Mouse (Mus musculus): ENCODE measurements around the gene Sgo2a. TPM values are rescaled to one million over a fixed set of nuclear protein-coding genes. Genes with fewer than 3 reads are reported as not detected.

Gene Sgo2a
- polyA plus RNA-seq (2012) = 2.7 and 3.8 TPM in 2 replicates

DNA sequence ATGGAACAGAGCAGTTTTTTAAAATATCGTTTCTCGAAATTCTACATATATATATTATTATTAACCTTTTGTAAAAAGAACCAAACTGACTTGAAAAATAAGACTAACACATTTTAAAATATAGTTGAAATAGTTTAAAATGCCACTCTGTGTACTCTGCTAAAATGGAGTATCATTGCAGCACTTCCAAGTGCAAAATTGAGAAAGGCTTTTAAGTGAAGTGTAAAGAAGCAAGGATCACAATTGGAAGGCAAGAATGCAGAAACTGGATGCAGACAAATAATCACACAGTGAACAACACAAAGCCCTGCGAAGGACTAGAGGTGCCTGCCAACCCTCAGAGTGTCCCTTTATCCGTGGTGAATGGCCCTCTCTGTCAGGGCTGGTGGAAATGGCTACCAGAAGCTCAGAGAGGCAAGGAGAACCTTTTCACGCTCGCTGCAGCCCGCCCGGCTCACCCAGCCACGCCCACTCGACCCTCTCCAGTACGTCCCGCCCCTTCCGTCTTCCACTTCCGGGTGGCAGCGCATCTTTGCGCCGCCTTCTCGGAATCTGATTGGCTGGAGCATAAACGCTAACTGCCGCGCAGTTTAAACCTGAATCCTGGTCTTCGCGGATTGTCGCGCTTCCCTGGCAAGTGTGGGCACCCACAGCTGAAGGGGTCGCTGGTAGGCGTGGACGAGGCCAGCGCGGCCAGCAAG lies at the start of gene Sgo2a:
Gene Sgo2a (plus strand): TSS at position 540 of the 701 bp plus-strand sequence.
- TF ChIP-seq GATA1 (IDR thresholded peaks at IDR 0.05; ENCODE audit: low read length) = no peak

DNA sequence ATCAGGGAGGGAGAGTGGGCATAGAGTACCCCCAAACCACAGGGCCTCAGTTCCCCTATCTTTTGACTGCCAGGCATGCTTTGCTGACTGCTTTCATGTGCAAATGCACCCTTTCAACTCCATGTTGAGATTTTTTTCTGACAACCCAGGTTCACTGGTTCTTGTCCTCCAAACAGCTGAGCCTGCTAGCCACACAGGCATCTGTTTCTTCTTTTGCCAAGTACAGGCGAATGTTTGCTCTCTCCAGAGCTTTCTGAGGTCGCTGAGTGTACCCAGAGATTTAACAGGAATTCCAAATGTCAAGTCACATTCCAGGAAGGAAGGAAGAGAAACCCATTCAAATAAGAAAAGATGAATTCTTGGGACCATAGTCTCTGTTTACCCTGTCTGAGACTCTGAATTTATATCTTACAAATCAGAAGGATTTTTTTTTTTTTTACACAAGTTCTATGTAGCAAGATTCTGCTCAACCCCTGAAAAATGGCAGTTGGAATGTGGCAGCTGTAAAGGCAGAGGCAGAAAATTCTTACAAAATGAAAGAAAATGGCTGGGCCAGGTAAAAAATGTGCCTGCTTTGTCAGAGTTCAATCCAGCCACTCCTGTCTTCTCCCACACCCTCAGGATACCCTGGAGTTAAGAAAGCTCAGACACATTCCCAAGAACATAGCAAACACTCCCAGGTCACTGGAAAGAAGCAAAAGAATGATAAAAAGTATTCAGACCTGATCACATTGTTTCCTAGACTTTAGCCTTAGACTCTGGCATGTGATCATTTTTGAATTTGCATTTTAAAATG lies 48.0 kb upstream of the Sgo2a start:
- no peak for TF ChIP-seq GATA1 (IDR thresholded peaks at IDR 0.05; ENCODE audit: low read length)

DNA sequence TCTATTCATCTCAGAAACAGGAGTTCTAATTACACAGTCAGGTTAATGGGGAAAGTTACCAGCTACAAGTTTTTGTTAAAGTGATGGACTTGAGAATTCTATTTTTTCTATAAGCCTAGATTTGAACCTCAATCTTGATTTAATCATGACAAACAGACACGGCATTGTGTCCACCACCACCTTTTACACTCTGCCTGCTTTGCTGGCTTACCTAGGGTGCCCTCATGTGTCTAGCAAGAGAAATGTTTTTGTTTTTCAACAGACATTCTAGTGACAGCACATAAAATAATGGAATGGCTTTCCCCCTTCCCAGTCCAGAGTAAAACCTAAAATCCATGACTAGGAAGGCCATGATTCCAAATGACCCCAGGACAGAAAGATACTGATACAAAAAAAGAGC lies 46.6 kb upstream of the Sgo2a start:
- TF ChIP-seq GATA1 (IDR thresholded peaks at IDR 0.05; ENCODE audit: low read length) = no peak

DNA sequence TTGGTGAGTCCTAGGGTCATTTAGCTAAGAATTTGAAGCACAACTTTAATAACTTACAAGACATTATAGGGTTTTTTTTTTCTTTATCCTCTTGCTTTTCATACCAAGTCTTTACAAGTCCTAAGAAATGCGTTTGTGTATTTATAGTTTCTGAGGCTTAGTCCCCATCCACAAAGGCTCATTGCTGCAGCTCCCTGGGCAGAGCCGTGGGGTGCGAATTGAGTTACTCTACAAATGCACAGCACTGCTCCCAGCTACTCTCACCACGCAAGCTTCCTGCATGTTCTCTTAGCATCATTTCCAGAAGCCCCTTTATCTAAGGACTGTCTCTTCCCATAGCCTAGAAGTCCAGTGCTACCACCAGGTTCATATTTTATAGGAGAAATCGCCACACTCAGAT lies 46.1 kb upstream of the Sgo2a start:
- no peak for TF ChIP-seq GATA1 (IDR thresholded peaks at IDR 0.05; ENCODE audit: low read length)

DNA sequence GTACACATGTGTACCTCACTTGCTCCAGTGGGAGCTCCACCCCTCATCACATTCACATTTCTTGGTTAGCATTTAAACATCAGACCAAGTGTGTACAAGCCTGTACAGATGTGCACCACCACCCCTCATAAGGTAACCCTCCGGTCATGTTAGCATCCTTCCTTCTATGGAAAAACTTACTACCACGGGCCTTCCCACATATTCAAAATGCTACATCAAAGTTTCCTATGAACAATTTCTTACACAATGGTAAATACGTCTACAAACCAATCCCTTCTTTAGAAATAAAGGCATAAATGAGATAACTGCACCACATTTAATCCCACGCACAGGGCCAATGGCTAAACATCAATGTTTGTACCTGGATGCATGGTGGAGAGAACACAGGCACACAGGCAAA lies 43.3 kb upstream of the Sgo2a start:
- TF ChIP-seq GATA1 (IDR thresholded peaks at IDR 0.05; ENCODE audit: low read length) = no peak

DNA sequence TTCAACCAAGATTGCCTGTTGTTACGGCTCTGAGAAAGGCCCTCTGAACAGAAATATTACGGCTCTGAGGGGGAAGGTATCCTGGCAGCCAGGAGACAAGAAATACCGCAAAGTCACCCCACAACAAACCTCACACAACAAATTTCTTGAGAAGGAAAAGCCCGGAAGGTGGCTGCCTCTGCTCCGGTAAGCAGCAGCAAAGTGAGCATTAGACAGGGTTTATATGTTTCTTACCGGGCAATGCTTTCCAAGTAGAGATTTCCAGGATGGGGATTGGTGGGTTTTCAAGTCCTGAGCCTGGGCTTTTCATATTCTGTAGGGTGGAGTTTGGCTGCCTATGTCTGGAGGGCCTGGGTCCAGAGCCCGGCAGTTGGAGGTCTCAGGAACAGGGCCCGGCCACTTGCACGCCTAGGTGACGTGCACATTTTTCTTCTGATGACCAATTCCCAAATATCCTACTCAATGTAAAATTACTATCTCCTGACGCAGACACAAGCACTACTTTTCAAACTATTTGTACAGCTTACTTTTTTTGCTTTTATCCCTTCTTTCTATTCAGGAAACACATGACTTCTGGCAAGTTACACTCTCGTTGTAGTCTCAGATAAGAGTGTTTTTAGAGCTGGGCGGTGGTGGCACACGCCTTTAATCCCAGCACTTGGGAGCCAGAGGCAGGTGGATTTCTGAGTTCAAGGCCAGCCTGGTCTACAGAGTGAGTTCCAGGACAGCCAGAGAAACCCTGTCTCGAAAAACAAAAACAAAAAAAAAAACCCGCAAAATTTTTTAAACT lies 42.0 kb upstream of the Sgo2a start:
- no peak for TF ChIP-seq GATA1 (IDR thresholded peaks at IDR 0.05; ENCODE audit: low read length)

DNA sequence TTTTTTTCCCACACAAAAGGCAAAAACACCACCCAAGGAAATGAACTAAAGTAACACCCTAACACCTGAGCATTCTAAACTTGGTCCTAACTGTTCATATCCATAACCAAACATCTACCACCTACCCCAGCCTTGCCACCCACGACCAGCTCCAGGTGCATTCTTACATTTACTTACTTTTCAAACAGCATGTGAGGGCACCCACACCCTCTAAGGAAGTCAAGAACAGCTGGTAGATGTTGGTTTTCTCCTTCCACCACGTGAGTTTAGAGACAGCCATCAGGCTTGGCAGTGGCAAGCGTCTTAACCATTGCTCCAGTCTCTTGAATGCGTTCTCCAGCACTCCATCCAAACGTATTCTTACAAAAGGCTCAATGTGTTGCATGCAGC lies 41.4 kb upstream of the Sgo2a start:
- TF ChIP-seq GATA1 (IDR thresholded peaks at IDR 0.05; ENCODE audit: low read length) = no peak

DNA sequence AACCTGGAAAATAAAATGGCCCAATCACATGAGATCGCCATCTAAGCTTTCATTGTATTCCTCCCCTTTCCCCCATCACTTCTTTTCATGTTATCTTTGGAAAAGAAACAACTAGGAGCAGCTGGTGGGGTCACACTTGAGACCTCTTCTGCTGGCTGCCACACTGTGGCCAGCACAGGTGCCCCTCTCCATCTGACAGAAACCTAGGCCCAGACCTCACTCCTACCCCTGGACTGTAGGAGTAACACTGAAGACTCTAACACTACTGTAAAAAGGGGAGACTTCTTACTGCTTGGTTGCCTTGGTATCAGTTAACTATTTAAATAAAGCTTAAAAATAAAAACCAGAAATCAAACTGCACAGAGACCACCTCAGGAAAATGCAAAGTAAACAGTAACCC lies 40.0 kb upstream of the Sgo2a start:
- no peak for TF ChIP-seq GATA1 (IDR thresholded peaks at IDR 0.05; ENCODE audit: low read length)

DNA sequence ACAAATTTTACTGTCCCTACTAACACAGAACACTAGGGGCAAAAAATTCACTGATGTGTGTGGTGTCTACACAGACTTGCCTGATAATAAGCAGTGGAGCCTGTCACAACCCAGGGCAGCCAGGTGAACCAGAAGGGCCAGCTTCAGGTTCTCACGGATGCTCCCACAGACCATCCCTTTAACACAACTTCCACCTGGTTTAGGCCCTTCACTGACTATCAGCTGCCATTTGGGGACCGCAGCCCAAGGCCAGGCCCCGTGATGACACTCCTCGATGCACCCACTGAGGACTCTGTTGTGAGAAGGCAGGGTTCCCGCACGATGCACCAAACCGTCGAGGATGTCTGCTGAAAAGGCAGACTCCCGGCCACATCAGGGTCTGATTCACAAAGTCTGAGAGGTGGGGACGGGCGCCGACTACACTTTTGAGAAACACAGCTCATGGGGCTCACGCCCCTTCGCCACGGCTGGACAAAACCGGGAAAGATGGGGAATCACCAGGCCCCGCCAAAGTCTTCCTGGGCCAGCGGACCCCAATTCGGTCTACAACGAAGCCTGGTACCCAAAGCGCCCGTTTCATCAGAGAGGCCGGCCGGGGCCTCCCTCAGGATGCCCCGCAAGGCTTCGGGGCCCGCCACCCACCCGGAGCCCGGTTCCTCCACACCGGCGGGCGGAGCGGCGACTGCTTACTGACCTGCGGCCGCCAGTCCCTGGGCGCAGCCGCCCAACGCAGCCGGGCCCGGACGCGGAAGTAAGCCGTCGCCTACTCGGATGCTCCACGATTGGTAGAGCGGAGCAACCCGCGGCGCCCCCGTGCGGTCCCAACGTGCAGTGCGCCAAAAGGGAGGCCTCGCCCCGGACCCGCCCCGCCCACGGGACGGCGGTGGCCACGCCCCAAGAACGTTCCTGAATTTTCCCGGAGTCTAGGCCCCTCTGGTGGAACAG lies 26.2 kb upstream of the Sgo2a start:
- TF ChIP-seq GATA1 (IDR thresholded peaks at IDR 0.05; ENCODE audit: low read length) = no peak

DNA sequence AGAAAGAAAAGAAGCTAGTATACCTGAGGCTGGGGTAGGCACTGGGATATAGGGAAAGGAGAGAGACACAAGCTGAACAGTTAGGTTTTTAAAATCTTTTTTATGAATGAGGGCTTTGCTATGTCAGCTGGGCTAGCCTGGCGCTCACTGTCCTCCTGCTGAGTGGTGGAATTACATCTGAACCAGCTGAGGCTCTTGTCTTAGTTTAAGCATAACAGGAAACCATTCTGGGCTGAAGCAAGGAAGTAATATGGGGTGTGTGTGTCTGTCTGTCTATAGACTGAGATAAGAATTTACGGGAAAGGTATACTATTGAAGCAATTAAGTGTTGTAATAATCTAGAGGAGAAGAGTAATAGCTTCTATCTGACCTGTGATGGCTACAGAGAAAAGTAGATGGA lies 24.2 kb upstream of the Sgo2a start:
- no peak for TF ChIP-seq GATA1 (IDR thresholded peaks at IDR 0.05; ENCODE audit: low read length)

DNA sequence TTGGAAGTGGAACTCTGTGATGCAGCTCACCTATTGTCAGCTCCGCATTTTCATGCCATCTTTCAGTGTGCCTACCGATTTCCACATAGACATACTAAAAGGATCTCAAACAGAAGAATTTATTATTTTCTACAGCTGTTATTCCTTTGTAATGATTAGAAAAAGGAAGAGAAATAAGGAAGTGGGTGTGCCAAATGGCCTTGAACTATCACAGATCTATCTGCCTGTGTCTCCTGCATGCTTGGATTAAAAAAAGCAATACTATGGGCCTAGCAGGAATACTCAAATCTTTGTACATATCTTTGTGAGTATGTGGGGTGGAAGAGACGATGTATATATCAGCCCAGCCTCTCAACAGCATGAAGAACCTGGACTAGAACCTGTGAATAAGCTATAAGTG lies 18.9 kb upstream of the Sgo2a start:
- no peak for TF ChIP-seq GATA1 (IDR thresholded peaks at IDR 0.05; ENCODE audit: low read length)

DNA sequence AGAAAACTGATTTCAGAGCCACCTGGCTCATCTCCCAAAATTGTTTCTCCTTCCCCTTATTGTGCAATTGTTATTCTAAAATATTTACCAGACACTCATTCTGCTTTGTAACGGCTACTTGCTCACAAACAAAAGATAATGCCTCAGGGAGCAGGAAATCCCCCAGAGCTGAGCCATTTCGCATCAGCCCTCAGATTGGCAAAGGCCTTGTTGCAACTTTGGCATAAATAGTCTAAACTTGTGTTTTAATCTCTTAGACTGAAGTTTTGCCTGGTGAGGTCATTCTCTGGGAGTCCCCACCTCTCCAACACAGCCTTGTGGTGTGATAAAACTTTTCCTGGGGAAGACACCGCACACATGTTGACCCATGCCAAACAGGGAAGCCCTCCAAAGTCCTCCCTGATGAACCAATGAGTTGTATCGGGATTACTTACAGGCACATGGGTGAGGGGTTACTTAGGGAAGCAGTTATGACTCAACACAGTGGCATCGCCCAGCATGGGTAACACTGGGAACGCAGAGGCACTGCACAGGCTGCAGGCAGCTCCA lies 6.6 kb upstream of the Sgo2a start:
- TF ChIP-seq GATA1 (IDR thresholded peaks at IDR 0.05; ENCODE audit: low read length) = no peak

DNA sequence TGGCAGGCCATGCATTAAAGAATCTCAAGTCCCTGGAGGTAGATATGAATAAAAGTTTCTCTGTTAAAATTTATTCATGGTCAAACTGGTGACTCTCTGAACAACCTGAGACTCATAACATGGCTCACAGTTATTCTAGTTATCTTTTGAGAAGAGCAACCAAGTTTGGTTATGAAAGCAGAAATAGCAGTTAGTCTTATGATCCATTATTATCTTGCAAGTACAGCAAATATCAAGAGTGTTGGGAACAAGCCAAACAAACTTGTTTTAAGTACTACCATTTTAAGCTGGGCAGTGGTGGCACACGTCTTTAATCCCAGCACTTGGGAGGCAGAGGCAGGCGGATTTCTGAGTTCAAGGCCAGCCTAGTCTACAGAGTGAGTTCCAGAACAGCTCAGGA lies 4.5 kb upstream of the Sgo2a start:
- no peak for TF ChIP-seq GATA1 (IDR thresholded peaks at IDR 0.05; ENCODE audit: low read length)

DNA sequence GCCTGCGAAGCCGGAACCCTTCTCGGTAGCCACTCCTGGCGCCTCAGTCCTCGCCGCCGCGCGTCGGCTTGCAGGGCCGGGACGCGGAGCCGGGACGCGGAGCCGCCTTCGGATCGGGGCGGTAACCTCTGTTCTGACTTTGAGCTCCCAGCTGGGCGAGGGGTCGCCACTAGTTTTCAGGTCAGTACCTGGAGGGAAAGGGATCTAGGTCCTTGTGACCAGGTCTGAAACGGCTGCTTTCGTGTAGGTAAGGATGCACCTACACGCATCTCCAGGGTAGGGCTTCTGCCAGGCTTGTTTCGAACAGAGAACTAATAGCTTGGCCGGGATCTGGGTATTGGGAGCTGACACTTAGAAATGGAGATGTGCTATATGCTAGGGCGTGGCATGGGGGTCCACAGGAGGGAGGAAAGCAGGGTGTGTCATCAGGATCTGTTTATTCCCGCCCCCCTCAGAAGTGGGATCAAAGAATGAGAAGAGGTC lies 403 bp downstream of the Sgo2a start:
- TF ChIP-seq GATA1 (IDR thresholded peaks at IDR 0.05; ENCODE audit: low read length) = no peak

DNA sequence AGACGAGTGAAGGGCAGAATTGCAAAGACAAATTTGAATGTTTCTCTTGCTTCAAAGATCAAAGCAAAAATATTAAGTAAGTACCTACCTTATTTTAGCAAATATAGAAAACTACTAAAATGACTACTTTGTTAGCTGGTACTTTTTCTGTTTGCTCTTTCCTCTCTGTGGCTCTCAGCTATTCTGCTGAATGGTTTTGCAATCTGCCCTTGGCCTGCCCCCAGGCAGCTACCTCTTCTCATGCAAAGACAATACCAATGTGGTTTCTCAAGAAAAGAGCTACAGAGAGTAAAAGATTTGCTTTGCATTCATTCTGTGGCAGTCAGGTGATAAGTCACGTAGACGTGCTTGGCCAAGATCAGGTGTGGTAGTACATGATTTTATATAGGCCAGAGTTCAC lies 2.4 kb downstream of the Sgo2a start:
- TF ChIP-seq GATA1 (IDR thresholded peaks at IDR 0.05; ENCODE audit: low read length) = no peak
